Mouse (Mus musculus): ENCODE measurements at regions not wholly inside any gene's neighbourhood (a gene's known extent, or its start where the extent isn't known, plus 50 kb on each side); places are given as distances from the start of the nearest gene placed in this dataset.

DNA sequence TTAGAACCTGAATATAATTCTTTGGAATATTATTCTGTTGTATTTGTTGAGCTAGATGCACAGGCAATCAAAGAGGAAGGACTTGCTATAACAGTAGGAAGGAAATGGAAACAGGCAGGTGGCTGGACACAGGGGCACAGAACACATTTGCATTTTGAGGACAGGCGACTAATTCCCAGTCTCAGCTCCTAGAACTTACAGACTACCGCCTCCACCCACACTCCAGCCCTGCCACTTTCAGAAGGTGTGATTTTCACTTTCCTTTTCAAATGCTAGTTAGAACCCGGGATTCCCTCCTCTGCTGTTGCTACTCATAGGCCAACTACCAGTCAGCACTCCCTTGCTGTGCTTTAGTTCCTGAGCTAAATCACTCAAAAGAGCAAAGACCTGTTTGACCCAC, 360.4 kb upstream of the Arid1b start:
- H3K4me1 ChIP-seq (ENCODE audit: control insufficient read depth): no peaks in the 10 kb centered on the region
- TF ChIP-seq TAL1 (IDR thresholded peaks at IDR 0.05; ENCODE audit: low read length): no peak
- TF ChIP-seq GATA1 (IDR thresholded peaks at IDR 0.05; ENCODE audit: low read length): no peak
- no peaks in the 10 kb centered on the region for H3K27me3 ChIP-seq (ENCODE audit: control insufficient read depth)
- no peak overlapping the region for H3K4me3 ChIP-seq (replicated peaks)
- no peaks in the 10 kb centered on the region for H3K9me3 ChIP-seq (ENCODE audit: control insufficient read depth, low read length)
- H3K36me3 ChIP-seq (ENCODE audit: control insufficient read depth): no peaks in the 10 kb centered on the region

- TF ChIP-seq TAL1 (IDR thresholded peaks at IDR 0.05; ENCODE audit: low read length) (no peak), GATA1 (IDR thresholded peaks at IDR 0.05; ENCODE audit: low read length) (no peak)
- H3K4me1 ChIP-seq (ENCODE audit: control insufficient read depth): no peaks in the 10 kb centered on the region
- H3K4me3 ChIP-seq (replicated peaks): no peak overlapping the region
- no peaks in the 10 kb centered on the region for H3K9me3 ChIP-seq (ENCODE audit: control insufficient read depth, low read length)
- H3K27me3 ChIP-seq (ENCODE audit: control insufficient read depth): no peaks in the 10 kb centered on the region
- no peaks in the 10 kb centered on the region for H3K36me3 ChIP-seq (ENCODE audit: control insufficient read depth)
Measured at GRCm38 (mm10) chr17:4636796-4637353, 357.3 kb upstream of the Arid1b start.

DNA sequence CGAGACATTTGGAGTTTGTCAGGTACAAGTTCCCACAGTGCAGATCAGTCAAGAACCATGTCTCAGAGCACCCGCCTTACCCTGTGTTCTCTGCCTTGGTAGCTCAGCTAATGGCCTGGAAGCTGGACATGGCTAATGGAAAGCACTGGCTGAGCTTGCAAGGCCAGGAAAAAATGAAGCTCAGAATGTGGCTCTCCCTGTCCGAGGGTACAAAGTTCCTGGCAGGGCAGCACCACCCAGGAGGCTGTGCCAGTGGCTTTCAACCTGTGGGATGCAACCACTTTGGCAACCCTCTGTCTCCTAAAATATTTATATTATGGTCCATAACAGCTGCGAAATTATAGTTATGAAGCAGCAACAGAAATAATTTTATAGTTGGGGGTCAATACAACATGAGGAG, 354.6 kb upstream of the Arid1b start:
- no peaks in the 10 kb centered on the region for H3K4me1 ChIP-seq (ENCODE audit: control insufficient read depth)
- H3K27me3 ChIP-seq (ENCODE audit: control insufficient read depth): no peaks in the 10 kb centered on the region
- no peaks in the 10 kb centered on the region for H3K36me3 ChIP-seq (ENCODE audit: control insufficient read depth)
- no peak for TF ChIP-seq TAL1 (IDR thresholded peaks at IDR 0.05; ENCODE audit: low read length)
- no peak for TF ChIP-seq GATA1 (IDR thresholded peaks at IDR 0.05; ENCODE audit: low read length)
- no peaks in the 10 kb centered on the region for H3K9me3 ChIP-seq (ENCODE audit: control insufficient read depth, low read length)
- H3K4me3 ChIP-seq (replicated peaks): no peak overlapping the region

DNA sequence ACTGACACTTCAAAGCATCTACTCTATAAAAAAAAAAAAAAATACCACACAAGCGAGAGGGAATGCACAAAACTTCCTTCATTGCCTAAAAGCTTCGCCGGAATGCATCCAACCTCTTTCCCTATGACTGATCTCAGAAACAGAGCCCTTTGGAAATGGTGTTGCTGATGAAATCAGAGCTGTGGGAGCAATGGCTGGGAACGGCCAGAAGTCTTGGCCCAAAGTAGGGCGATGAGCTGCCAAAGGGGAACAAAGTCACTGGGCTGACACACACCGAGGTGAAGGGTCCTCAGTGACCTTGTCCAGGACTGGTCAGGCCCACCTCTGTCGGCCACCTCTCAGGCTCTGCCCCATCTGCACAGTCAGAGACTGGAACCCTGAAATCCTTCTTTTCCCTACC, 353.6 kb upstream of the Arid1b start:
- no peaks in the 10 kb centered on the region for H3K27me3 ChIP-seq (ENCODE audit: control insufficient read depth)
- no peaks in the 10 kb centered on the region for H3K4me1 ChIP-seq (ENCODE audit: control insufficient read depth)
- TF ChIP-seq TAL1 (IDR thresholded peaks at IDR 0.05; ENCODE audit: low read length) (no peak), GATA1 (IDR thresholded peaks at IDR 0.05; ENCODE audit: low read length) (no peak)
- no peak overlapping the region for H3K4me3 ChIP-seq (replicated peaks)
- H3K36me3 ChIP-seq (ENCODE audit: control insufficient read depth): no peaks in the 10 kb centered on the region
- H3K9me3 ChIP-seq (ENCODE audit: control insufficient read depth, low read length): no peaks in the 10 kb centered on the region

- Histone ChIP-seq H3K4me1 (ENCODE audit: control insufficient read depth) (no peaks in the 10 kb centered on the region), H3K27me3 (ENCODE audit: control insufficient read depth) (no peaks in the 10 kb centered on the region), H3K36me3 (ENCODE audit: control insufficient read depth) (no peaks in the 10 kb centered on the region), H3K4me3 (replicated peaks) (no peak overlapping the region), H3K9me3 (ENCODE audit: control insufficient read depth, low read length) (no peaks in the 10 kb centered on the region)
- TF ChIP-seq TAL1 (IDR thresholded peaks at IDR 0.05; ENCODE audit: low read length) (no peak), GATA1 (IDR thresholded peaks at IDR 0.05; ENCODE audit: low read length) (no peak)
Measured at GRCm38 (mm10) chr17:4641166-4641565, 353.0 kb upstream of the Arid1b start.

GRCm38 (mm10) chr17:4642046-4642445, 352.1 kb upstream of the Arid1b start:
- Histone ChIP-seq H3K9me3 (ENCODE audit: control insufficient read depth, low read length) (no peaks in the 10 kb centered on the region), H3K4me3 (replicated peaks) (no peak overlapping the region), H3K27me3 (ENCODE audit: control insufficient read depth) (no peaks in the 10 kb centered on the region), H3K4me1 (ENCODE audit: control insufficient read depth) (no peaks in the 10 kb centered on the region), H3K36me3 (ENCODE audit: control insufficient read depth) (no peaks in the 10 kb centered on the region)
- TF ChIP-seq GATA1 (IDR thresholded peaks at IDR 0.05; ENCODE audit: low read length): no peak
- no peak for TF ChIP-seq TAL1 (IDR thresholded peaks at IDR 0.05; ENCODE audit: low read length)

- H3K9me3 ChIP-seq (ENCODE audit: control insufficient read depth, low read length): no peaks in the 10 kb centered on the region
- TF ChIP-seq GATA1 (IDR thresholded peaks at IDR 0.05; ENCODE audit: low read length): no peak
- no peak for TF ChIP-seq TAL1 (IDR thresholded peaks at IDR 0.05; ENCODE audit: low read length)
- H3K4me3 ChIP-seq (replicated peaks): no peak overlapping the region
- H3K4me1 ChIP-seq (ENCODE audit: control insufficient read depth): no peaks in the 10 kb centered on the region
- H3K36me3 ChIP-seq (ENCODE audit: control insufficient read depth): no peaks in the 10 kb centered on the region
- no peaks in the 10 kb centered on the region for H3K27me3 ChIP-seq (ENCODE audit: control insufficient read depth)
Measured at GRCm38 (mm10) chr17:4643343-4643742, 350.8 kb upstream of the Arid1b start.

- TF ChIP-seq TAL1 (IDR thresholded peaks at IDR 0.05; ENCODE audit: low read length) (no peak), GATA1 (IDR thresholded peaks at IDR 0.05; ENCODE audit: low read length) (no peak)
- Histone ChIP-seq H3K9me3 (ENCODE audit: control insufficient read depth, low read length) (no peaks in the 10 kb centered on the region), H3K4me3 (replicated peaks) (no peak overlapping the region), H3K4me1 (ENCODE audit: control insufficient read depth) (no peaks in the 10 kb centered on the region), H3K36me3 (ENCODE audit: control insufficient read depth) (no peaks in the 10 kb centered on the region), H3K27me3 (ENCODE audit: control insufficient read depth) (no peaks in the 10 kb centered on the region)
Measured at GRCm38 (mm10) chr17:4648603-4649002, 345.5 kb upstream of the Arid1b start.

- no peaks in the 10 kb centered on the region for H3K36me3 ChIP-seq (ENCODE audit: control insufficient read depth)
- TF ChIP-seq TAL1 (IDR thresholded peaks at IDR 0.05; ENCODE audit: low read length) (no peak), GATA1 (IDR thresholded peaks at IDR 0.05; ENCODE audit: low read length) (no peak)
Measured at GRCm38 (mm10) chr17:4654221-4654620, 339.9 kb upstream of the Arid1b start.

DNA sequence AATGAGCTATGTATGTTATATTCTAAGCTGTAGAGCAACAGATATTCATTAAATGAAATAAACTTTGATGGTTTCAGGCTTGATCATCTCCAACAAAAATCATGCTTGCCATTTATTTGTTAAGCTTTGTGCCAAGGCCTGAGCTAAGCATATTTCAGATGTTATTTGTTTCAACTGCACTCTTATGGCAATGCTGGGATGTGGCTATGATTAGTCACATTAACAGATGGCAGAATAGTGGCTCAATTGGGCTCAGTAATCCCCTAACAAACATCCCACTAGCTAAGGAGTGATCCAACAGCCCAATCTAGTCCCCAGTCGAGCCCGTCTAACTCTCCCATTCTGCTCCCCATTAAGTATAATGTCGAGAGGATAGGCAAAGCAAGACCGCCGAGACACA, 332.1 kb upstream of the Arid1b start:
- Histone ChIP-seq H3K36me3 (ENCODE audit: control insufficient read depth) (no peaks in the 10 kb centered on the region), H3K4me3 (replicated peaks) (no peak overlapping the region), H3K9me3 (ENCODE audit: control insufficient read depth, low read length) (no peaks in the 10 kb centered on the region), H3K27me3 (ENCODE audit: control insufficient read depth) (no peaks in the 10 kb centered on the region), H3K4me1 (ENCODE audit: control insufficient read depth) (no peaks in the 10 kb centered on the region)
- TF ChIP-seq TAL1 (IDR thresholded peaks at IDR 0.05; ENCODE audit: low read length) (no peak), GATA1 (IDR thresholded peaks at IDR 0.05; ENCODE audit: low read length) (no peak)

More at GRCm38 (mm10) chr17:4654221-4654620, 339.9 kb upstream of the Arid1b start:
- no peak overlapping the region for H3K4me3 ChIP-seq (replicated peaks)
- H3K27me3 ChIP-seq (ENCODE audit: control insufficient read depth): no peaks in the 10 kb centered on the region
- no peaks in the 10 kb centered on the region for H3K4me1 ChIP-seq (ENCODE audit: control insufficient read depth)
- no peaks in the 10 kb centered on the region for H3K9me3 ChIP-seq (ENCODE audit: control insufficient read depth, low read length)
